Mouse (Mus musculus): ENCODE results near the gene Doxl2. TPM values are rescaled to one million over a fixed set of nuclear protein-coding genes. Genes with fewer than 3 reads are reported as not detected.

Doxl2 gene
- polyA plus RNA-seq, 1 experiment, result not detected

DNA sequence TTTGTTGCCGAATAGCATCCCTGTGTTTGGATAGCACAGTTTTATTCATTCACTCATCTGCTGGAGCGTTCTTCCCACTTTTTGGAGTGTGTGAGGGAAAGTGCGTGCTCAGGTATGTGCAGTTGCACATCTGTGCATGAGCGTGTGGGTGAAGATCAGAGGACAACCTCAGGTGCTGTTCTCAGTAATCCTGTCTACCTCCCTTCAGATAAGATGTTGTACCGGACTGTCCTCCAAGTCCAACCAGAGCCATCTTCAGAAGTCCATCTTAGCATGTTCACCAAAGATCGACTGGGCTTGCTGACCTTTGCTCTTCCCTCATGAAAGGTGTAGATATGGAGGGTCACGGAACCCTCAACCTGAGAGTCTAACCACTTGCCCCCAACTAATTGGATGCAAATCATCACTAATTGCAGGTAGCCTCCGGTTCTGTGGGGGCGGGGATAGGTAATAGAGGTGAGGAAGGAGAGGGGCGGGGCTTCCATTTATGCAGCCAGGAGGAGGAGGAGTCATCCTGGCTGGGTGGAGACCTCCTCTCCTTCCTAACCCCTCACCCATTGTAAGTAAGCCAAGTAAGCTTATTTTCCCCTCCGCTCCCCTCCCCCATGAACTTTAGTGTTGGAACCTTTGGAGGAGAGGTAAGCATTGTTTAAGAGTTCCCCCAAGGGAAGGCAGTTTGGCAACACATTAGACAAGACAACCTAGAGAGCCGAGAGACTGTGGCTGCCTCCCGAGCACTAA is 33.8 kb downstream of the Doxl2 start:
- 17% methylated on average over 13 of the region's 13 CpGs for WGBS
- no peak for DNase-seq (ENCODE audit: low read depth, low spot score)

DNA sequence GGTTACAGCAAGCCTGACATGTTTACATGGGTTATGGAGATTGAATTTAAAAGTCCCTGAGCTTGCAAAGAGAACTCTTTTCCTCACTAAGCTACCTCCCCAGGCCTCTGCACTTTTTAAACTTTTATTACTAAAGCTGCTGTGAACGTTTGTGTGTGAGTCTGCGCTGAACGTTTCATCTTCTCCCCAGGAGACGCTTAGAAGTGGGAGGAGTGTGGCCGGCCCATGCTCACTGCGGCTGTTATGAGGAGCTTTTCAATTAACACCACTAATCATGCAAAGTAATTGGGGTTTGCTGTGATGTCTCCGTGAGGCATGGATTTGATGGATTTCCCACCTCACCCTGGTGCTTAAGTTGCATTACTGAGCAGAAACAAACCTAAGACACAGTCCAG is 34.4 kb downstream of the Doxl2 start:
- no peak for DNase-seq (ENCODE audit: low read depth, low spot score)
- 48% methylated on average over 7 of the region's 7 CpGs for WGBS

DNA sequence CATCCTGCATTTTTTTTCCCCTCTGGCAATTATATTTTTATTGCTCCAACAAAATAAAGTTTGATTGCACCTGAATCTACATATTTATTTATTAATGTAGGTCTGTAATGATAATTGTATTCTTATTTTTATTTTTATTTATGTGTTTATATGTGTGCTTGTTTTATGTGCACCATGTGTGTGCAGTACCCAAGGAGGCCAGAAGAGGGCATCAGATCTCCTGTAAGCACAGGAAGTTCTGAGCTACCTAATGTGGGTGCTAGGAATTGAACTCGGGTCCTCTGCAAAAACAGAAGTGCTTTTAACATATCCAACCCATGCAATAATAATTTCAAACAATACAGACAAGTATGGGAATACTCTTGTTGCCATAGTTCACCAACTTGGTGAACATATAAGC is 34.9 kb downstream of the Doxl2 start:
- WGBS, result 100% methylated on average over 1 of the region's 1 CpGs
- DNase-seq (ENCODE audit: low read depth, low spot score), result no peak

GRCm38 (mm10) chr6:49011191-49011590 is 36.4 kb downstream of the Doxl2 start:
- DNase-seq (ENCODE audit: low read depth, low spot score), result no peak
- WGBS, result 83% methylated on average over 5 of the region's 5 CpGs

- WGBS, result 74% methylated on average over 4 of the region's 4 CpGs
- DNase-seq (ENCODE audit: low read depth, low spot score), result no peak
Measured at GRCm38 (mm10) chr6:49013023-49013422, 38.3 kb downstream of the Doxl2 start.

DNA sequence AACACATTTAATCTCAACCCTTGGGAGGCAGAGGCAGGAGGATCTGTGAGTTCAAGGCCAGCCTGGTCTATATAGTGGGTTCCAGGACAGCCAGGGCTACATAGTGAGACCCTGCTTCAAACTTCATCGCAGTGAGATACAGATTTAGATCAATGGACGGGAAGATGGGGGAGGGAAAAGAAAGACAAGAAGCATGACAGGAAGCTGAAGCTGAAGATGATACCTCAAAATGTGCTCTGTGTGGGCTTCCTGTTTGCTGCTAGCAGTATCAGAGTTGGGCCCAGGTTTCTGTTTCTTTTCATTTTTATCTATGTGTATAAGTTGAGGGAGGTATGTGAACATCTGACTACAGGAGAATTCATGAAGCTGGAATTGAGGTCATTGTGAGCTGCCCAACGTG is 38.7 kb downstream of the Doxl2 start:
- no peak for DNase-seq (ENCODE audit: low read depth, low spot score)
- 86% methylated on average over 3 of the region's 3 CpGs for WGBS

GRCm38 (mm10) chr6:49017150-49017549 is 42.4 kb downstream of the Doxl2 start:
- 55% methylated on average over 12 of the region's 12 CpGs for WGBS
- DNase-seq (ENCODE audit: low read depth, low spot score), result no peak

GRCm38 (mm10) chr6:49019341-49019740 is 44.6 kb downstream of the Doxl2 start:
- WGBS, result 98% methylated on average over 1 of the region's 1 CpGs
- DNase-seq (ENCODE audit: low read depth, low spot score), result no peak

DNA sequence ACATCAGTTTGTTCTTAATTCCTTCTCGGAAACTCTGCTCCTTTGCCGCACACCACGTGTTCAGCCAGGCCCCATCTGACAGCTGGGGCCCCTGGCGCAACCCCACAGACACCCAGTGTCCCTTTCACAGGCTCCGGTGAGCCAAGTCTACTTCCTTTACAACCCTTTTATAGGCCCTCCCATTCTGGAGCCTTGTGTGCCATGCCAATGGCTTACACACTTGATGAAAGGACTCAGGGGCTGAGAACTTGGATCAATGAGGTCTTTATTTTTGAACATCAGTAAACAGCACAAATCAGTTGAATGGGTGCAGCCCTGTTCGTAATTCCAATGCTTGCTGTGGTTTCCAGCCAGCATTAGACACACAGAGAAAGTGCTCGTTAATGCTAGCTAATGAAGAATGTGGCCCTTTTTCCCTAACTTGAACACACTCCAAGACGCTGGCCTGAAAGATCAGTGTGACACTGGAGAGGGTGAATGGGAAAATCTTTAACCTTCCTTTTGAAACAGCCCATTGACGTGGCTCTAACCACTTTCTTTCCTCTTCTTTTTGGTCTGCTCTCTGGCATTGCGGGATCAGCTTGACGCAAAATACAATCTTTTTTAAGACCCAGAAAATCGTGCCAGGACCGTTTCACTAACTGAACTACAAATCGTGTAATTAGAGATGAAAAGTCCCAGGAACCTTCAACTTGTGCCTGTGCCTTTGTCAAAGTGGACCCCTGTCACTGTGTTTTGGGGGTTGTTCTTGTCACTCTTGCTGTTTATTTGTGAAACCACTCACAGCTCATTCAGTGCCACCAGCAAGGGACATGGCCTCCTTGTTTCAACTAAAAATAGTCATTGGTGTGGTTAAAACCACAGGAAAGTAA is 46.6 kb downstream of the Doxl2 start:
- DNase-seq (ENCODE audit: low read depth, low spot score), result no peak
- WGBS, result 44% methylated on average over 14 of the region's 14 CpGs

GRCm38 (mm10) chr6:49022384-49022783 is 47.6 kb downstream of the Doxl2 start:
- 80% methylated on average over 2 of the region's 2 CpGs for WGBS

GRCm38 (mm10) chr6:49023315-49023714 is 48.6 kb downstream of the Doxl2 start:
- no peak for DNase-seq (ENCODE audit: low read depth, low spot score)
- 85% methylated on average over 10 of the region's 10 CpGs for WGBS

More at GRCm38 (mm10) chr6:49022384-49022783, 47.6 kb downstream of the Doxl2 start:
- no peak for DNase-seq (ENCODE audit: low read depth, low spot score)

- WGBS, result 87% methylated on average over 7 of the region's 7 CpGs
Measured at GRCm38 (mm10) chr6:49025290-49025689, 50.5 kb downstream of the Doxl2 start.

GRCm38 (mm10) chr6:49026496-49026895 is 51.7 kb downstream of the Doxl2 start:
- 40% methylated on average over 5 of the region's 5 CpGs for WGBS
- no peak for DNase-seq (ENCODE audit: low read depth, low spot score)

More at GRCm38 (mm10) chr6:49025290-49025689, 50.5 kb downstream of the Doxl2 start:
- DNase-seq (ENCODE audit: low read depth, low spot score), result no peak

DNA sequence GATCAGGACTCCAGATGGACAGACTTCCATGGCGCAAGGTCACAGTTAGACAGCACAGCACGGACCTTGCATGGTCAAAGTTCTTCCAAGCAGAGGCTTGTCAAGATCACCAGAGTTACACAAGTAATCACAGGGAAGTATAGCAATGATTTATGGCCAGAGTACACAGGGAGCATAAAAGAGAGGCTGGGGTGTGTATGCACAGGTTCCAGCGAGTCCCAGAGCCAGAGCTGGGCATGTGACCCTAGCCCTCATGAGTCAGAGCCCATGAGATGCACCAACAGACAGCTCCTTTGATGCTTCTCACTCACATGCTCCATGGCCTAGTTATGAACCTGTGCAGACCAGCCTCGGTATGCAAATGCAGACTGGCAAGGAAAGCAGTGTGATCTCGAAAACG is 53.3 kb downstream of the Doxl2 start:
- WGBS, result 27% methylated on average over 6 of the region's 6 CpGs

More for the DNA sequence above, 53.3 kb downstream of the Doxl2 start:
- peak; percentile 54 for DNase-seq (ENCODE audit: low read depth, low spot score)

Other genes with a start within 250 kb of the Doxl2 start
- gene Gimap1, start 235.9 kb upstream of the Doxl2 start, polyA plus RNA-seq (2012; rRNA removed), result 12.2 and 13.9 TPM in 2 replicates
- 13.0 and 15.0 TPM in 2 replicates for gene Gimap5, start 228.8 kb upstream of the Doxl2 start, polyA plus RNA-seq (2012; rRNA removed)
- 22.1 and 22.2 TPM in 2 replicates for gene Gimap3, start 204.1 kb upstream of the Doxl2 start, polyA plus RNA-seq (2012; rRNA removed)
- 121 and 133 TPM in 2 replicates for gene Tmem176a, start 134.0 kb upstream of the Doxl2 start, polyA plus RNA-seq (2012; rRNA removed)
- gene Tmem176b, start 133.5 kb upstream of the Doxl2 start, polyA plus RNA-seq (2012; rRNA removed), result 338 and 348 TPM in 2 replicates
- 312 and 658 TPM in 2 replicates for gene Aoc1, start 102.1 kb upstream of the Doxl2 start, polyA plus RNA-seq (2012; rRNA removed)
- 0.06 TPM in 1 of 2 replicates, not detected in the other for gene 1600015I10Rik, start 45.1 kb upstream of the Doxl2 start, polyA plus RNA-seq (2012; rRNA removed)
- not detected in 2 replicates for gene Svs1, start 11.9 kb downstream of the Doxl2 start, polyA plus RNA-seq (2012; rRNA removed)
- gene Gpnmb, start 61.6 kb downstream of the Doxl2 start, polyA plus RNA-seq (2012; rRNA removed), result 1.4 and 2.4 TPM in 2 replicates
- 13.7 and 14.4 TPM in 2 replicates for gene Malsu1, start 98.8 kb downstream of the Doxl2 start, polyA plus RNA-seq (2012; rRNA removed)
- 0.10 TPM in 2 replicates for gene Igf2bp3, start 240.0 kb downstream of the Doxl2 start, polyA plus RNA-seq (2012; rRNA removed)

Measured in large intestine, adult 2 months (tissue).